Mouse (Mus musculus) cerebellum, adult 2 months (tissue): ENCODE measurements at regions not wholly inside any gene's neighbourhood (a gene's known extent, or its start where the extent isn't known, plus 50 kb on each side); places are given as distances from the start of the nearest gene placed in this dataset.

Source experiments
- CTCF ChIP-seq: fragments of 200-500 bp; IDR thresholded peaks from 2 replicates; pipeline ENCODE4 v1.5.1; 2011; ENCODE audit warnings: low read depth, mild to moderate bottlenecking, control low read depth, low read length, moderate library complexity, borderline replicate concordance; ENCODE audit not compliant: insufficient read depth
- POLR2A ChIP-seq: fragments of 200-500 bp; IDR thresholded peaks from 2 replicates; pipeline ENCODE4 v1.6.1; 2011; ENCODE audit warnings: low read length, control low read depth, borderline replicate concordance; ENCODE audit not compliant: insufficient read depth

DNA sequence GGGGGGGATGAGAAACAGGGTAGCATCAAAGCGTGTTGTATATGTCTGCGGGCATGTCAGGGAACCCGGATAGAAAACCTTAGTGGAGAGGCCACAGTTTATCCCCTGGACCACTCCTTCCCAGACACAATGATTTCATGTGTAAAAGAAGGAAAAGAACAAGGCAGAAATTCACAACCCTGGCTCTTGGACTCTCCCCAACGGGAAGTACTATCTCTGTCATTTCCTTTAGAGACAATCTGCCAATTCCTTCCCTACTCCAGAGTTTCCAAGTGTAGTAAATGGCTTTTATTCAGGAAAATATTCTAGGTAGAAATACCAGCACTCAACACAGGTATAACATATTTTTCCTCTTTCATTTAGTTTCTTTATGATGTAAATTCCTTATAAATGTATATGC is 141.7 kb upstream of the Ccn2 start:
- TF ChIP-seq CTCF (no peak), POLR2A (no peak)
